Mouse (Mus musculus): ENCODE measurements around the gene Sptlc2.
"Not testable (repeated sequence)": the region's sequence is repeated elsewhere in the genome, so short reads cannot be mapped to it uniquely, and the experiment has no call there.

Sptlc2 gene

DNA sequence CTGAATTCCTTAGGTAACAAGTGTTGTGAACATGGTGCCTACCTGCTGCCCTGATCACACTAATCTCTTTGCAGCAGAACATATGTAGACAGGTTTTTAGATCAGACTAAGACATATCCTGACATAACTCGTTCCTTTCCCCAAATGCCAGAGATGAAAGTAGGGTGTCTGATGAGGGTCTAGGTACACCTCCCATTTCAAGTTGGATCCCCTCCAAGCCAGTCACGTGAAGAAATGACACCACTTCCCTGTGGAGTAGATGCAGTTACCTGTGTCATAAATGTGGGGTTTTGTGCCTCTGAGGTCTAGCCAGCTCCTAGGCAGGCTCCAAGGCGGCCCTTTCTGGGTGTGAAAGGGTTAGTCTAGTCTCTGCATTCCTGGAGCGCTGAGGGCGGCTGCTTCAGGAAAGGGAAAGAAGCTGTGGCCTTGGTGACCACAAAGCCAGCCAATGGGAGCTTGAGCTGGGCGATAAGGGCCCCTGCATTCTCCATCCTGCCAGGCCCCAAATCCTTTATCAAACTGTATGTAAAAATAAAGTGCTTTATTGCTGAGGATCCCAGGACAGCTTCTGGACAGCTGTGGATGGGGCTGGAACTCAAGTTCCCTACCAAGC is 109.9 kb downstream of the Sptlc2 start:
- DNase-seq (ENCODE audit: low spot score) = no peak

- not testable (repeated sequence) for DNase-seq (ENCODE audit: low spot score)
These were observed 110.9 kb downstream of the Sptlc2 start for GRCm38 (mm10) chr12:87277251-87277650.

DNA sequence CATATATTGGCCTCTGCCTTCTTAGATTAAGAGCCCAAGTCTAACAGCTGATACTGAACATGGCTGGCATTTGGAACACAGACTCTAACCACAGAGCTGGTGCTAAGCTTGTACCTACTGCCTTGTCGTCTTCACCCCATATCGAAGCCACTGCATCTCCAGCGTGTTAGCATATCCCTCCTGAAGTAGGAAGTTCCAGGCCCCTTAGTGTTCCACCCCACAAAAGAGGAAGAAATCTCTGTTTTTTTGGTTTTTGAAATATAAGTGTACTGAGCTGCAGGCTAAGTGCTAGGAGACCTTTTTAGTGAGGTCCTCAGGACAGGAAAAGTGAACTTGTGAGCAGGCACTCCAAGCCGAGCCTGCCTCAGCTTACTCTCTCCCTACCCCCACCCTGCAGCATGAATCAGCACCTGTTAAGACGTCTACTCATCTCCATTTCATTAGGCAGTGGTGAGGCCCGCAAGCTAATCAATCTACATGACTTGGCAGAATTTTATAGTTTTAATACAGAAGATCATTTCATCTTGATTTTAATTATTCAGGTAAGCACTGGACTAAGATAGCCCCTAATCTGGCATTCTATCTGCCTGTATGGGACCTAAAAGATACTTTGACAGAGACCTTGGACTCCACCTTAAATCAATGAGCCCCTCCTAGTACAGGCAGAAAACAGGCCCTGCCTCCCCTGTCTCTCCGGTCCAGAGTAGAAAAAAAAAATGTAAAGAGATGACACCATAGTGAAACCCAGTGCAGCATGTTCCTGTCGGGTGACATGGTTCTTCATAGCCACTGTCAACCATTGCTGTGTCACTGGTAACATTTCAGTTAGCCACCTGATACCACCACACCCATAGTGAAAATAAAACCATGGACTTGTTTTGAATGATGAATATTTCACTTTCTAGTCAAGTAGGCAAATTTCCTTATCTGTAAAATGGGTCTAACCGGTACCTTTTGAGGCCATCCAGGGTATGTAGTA is 113.0 kb downstream of the Sptlc2 start:
- DNase-seq (ENCODE audit: low spot score) = no peak

DNA sequence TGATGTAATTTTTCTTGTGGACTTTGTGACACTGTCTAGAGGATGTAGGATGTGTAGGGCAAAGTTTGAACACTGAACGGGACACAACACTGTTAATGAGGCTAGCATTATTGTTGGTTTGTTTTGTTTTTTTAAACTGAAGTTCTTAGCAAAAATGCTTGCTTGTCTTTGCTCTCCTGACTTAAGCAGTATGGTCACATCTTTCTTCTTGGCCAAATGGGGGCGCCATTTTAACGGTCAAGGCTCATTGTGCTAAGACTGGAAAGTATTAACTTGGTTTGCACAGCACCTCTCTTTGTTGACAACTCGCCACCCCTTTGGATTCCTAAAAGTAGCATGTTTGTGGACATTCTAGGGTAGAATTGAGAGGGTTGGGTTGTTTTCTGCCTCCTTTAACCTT is 120.5 kb downstream of the Sptlc2 start:
- no peak for DNase-seq (ENCODE audit: low spot score)

DNA sequence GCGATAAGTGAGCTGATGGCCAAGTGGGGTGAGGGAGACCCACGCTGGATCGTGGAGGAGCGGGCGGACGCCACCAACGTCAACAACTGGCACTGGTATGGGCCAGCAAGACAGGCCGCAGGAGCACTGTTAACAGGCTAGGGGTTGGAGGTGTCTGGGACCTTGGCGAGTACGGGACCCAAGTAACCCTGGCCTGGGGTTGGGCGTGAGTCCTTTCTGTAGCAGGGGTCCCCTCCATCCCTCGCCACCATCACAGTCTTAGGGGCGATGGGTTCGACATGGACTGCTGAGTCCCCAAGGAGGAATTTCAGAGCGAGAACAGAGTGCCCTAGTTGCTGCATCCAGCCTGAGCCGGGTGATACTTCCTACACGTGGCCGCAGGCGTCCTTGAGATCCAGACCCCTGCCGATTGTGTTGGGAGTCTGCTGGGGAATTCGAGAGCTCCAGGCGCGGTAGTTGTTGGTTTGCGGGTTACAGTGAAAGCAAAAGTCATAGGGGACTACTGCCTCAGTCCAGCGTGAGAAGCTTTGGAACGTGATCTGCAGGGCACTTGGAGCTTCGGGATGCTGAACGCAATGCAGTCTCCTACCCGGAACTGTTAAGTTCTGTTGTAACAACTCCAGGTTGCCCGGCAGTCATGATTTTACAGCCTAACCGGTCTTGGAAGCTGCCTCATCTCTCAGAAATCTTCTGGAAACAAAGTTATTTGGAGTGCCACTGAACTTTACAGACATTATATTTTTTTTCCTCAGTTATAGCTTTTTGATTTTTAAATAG is 121.1 kb downstream of the Sptlc2 start:
- DNase-seq (ENCODE audit: low spot score) = no peak

DNA sequence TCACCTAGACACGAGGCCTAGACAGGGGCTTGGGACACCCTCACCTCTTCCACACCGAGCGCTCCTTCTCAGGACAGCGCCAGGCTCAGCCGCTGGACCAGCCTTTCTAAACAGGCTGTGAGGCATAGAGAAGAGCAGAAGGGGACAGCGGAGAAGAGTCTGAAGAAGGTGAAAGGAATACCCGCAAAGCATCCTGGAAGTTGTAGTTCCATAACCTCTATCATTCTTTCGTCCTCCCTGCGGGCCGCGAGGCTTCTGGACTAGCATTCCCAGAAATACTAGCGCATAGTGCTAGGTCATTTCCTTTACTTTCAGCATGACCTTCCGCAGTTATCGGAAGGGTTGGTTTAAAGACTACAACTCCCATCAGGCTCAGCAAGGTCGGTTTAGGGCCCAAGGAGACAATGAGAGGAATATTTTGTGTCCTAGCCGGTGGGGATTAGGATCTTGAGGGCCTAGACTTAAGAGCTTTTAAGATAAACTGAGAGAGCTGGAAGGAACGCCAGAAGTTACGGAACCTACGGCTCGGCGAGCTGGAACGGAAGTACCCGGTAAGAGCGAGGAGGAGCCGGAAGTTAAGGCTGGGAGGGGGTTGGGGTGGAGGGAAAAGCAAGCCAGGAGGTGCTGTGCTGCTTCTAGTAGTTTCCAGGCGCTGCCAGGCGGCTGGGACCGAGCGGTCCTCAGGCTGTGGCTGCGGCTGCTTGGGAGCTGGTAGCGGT is 121.9 kb downstream of the Sptlc2 start, which contains the start of the genes Vipas39 and Ahsa1:
Gene Vipas39, minus strand, starts transcription at position 149 of the 719 bp plus-strand sequence.
Gene Ahsa1, plus strand, starts transcription at position 372 of the 719 bp plus-strand sequence.
- DNase-seq (ENCODE audit: low spot score) = peak; percentile 93

DNA sequence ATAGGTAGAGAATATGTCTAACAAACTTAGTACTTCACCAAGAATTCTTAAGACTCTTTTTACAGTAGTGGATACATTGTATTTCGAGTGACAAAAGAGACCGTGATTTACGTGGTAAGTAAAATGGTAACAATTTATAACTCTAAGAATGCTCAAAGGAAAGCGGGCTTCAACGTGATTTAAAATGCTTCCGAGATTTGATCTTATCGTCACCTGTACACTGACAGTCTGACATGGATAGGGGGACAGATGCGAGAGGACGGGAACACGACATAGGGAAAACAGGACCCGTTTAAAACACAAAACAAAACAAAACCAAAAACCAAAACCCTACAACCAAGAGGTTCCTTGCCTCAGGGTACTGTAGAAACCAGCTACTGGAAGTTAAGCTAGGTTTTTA is 122.7 kb downstream of the Sptlc2 start:
- no peak for DNase-seq (ENCODE audit: low spot score)

DNA sequence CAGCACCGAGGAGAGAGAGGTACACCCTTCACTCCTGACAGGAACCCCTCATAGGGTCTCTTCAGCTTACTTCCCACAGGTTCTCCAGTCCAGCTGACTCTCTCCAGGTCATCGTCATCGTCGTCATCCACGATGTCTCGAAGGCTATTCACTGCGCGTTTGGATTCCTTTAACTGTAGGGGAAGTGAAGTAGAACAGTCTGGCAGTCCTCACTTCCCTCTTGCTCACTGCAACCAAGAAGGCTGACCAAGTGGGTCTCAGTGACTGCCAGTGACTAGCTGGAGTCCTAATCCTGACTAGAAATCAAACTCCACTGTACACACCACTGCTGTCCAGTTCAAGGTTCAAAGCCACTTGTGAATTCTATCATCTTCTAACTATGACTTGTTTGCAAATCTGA is 127.6 kb downstream of the Sptlc2 start:
- no peak for DNase-seq (ENCODE audit: low spot score)

DNA sequence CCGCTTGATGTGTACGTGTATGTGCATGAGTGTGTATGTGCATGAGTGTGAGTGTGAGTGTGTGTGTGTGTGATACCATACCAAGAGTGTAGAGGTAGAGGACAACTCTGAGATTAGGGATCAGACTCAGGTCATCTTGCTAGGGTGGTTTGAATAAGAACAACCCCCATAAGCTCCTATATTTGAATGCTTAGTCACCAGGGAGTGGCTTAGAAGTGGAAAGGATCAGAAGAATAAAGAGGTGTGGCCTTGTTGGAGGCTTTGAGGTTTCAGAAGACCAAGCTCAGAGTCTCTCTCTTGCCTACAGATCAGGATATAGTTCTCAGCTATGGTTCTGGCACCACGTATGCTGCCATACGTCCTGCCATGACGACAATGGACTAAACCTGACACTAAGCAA is 131.5 kb downstream of the Sptlc2 start:
- DNase-seq (ENCODE audit: low spot score) = no peak
